Mouse (Mus musculus): ENCODE results near the gene R3hdm1. TPM values are rescaled to one million over a fixed set of nuclear protein-coding genes. Genes with fewer than 3 reads are reported as not detected.

Gene R3hdm1
- 28.6 and 29.5 TPM in 2 replicates for polyA plus RNA-seq (2012; rRNA removed)

GRCm38 (mm10) chr1:128102641-128103461 is at the start of gene R3hdm1, which contains the start of gene Zranb3:
Gene R3hdm1, plus strand, starts transcription at chr1:128103301.
Gene Zranb3, minus strand, starts transcription at chr1:128103047.
- no peaks in the 10 kb centered on the region; the same call in 1 of the 2 replicates for H3K4me1 ChIP-seq (ENCODE audit: control insufficient read depth, insufficient read depth, low read length)
- peak within 1 kb of the TSS; percentile 78 for H3K4me3 ChIP-seq (ENCODE audit: insufficient read depth, low read depth, low read length)
- TF ChIP-seq POLR2A (IDR thresholded peaks at IDR 0.05; ENCODE audit: low read depth, low read length) (no peak), CTCF (conservative IDR thresholded peaks at IDR 0.05; ENCODE audit: insufficient read depth, insufficient read length, low read depth, low read length) (no peak)
- H3K36me3 ChIP-seq (ENCODE audit: control insufficient read depth, insufficient read depth, low read length): no peaks in the 10 kb centered on the region
- DNase-seq: peak; percentile 100
- H3K27ac ChIP-seq (ENCODE audit: insufficient read depth, low read depth, low read length): peak within 1 kb of the TSS; percentile 83
- WGBS: 1% methylated on average over 43 of the region's 43 CpGs
- no peaks in the 10 kb centered on the region for H3K27me3 ChIP-seq (replicated peaks; ENCODE audit: control insufficient read depth, insufficient read depth, low read length)

GRCm38 (mm10) chr1:128057269-128057668 is 45.8 kb upstream of the R3hdm1 start:
- no peaks in the 10 kb centered on the region for H3K4me1 ChIP-seq (ENCODE audit: control insufficient read depth, insufficient read depth, low read length)
- WGBS: 91% methylated on average over 4 of the region's 4 CpGs
- TF ChIP-seq CTCF (conservative IDR thresholded peaks at IDR 0.05; ENCODE audit: insufficient read depth, insufficient read length, low read depth, low read length): no peak
- TF ChIP-seq POLR2A (IDR thresholded peaks at IDR 0.05; ENCODE audit: low read depth, low read length): no peak
- H3K36me3 ChIP-seq (ENCODE audit: control insufficient read depth, insufficient read depth, low read length): no peaks in the 10 kb centered on the region
- no peak overlapping the region for H3K4me3 ChIP-seq (ENCODE audit: insufficient read depth, low read depth, low read length)
- no peak for DNase-seq
- H3K27me3 ChIP-seq (replicated peaks; ENCODE audit: control insufficient read depth, insufficient read depth, low read length): no peaks in the 10 kb centered on the region
- no peak overlapping the region for H3K27ac ChIP-seq (ENCODE audit: insufficient read depth, low read depth, low read length)

GRCm38 (mm10) chr1:128058625-128059024 is 44.5 kb upstream of the R3hdm1 start:
- Histone ChIP-seq H3K27ac (ENCODE audit: insufficient read depth, low read depth, low read length) (no peak overlapping the region), H3K4me3 (ENCODE audit: insufficient read depth, low read depth, low read length) (no peak overlapping the region), H3K4me1 (ENCODE audit: control insufficient read depth, insufficient read depth, low read length) (no peaks in the 10 kb centered on the region), H3K27me3 (replicated peaks; ENCODE audit: control insufficient read depth, insufficient read depth, low read length) (no peaks in the 10 kb centered on the region), H3K36me3 (ENCODE audit: control insufficient read depth, insufficient read depth, low read length) (no peaks in the 10 kb centered on the region)
- 89% methylated on average over 5 of the region's 5 CpGs for WGBS
- no peak for DNase-seq
- no peak for TF ChIP-seq POLR2A (IDR thresholded peaks at IDR 0.05; ENCODE audit: low read depth, low read length)

GRCm38 (mm10) chr1:128060655-128061344 is 42.3 kb upstream of the R3hdm1 start:
- DNase-seq: no peak
- Histone ChIP-seq H3K4me1 (ENCODE audit: control insufficient read depth, insufficient read depth, low read length) (no peaks in the 10 kb centered on the region), H3K27ac (ENCODE audit: insufficient read depth, low read depth, low read length) (no peak overlapping the region), H3K36me3 (ENCODE audit: control insufficient read depth, insufficient read depth, low read length) (no peaks in the 10 kb centered on the region), H3K27me3 (replicated peaks; ENCODE audit: control insufficient read depth, insufficient read depth, low read length) (no peaks in the 10 kb centered on the region), H3K4me3 (ENCODE audit: insufficient read depth, low read depth, low read length) (no peak overlapping the region)
- TF ChIP-seq CTCF (conservative IDR thresholded peaks at IDR 0.05; ENCODE audit: insufficient read depth, insufficient read length, low read depth, low read length): no peak
- WGBS: 77% methylated on average over 8 of the region's 8 CpGs

- H3K4me3 ChIP-seq (ENCODE audit: insufficient read depth, low read depth, low read length): no peak overlapping the region
- DNase-seq: no peak
- no peaks in the 10 kb centered on the region for H3K4me1 ChIP-seq (ENCODE audit: control insufficient read depth, insufficient read depth, low read length)
- 63% methylated on average over 1 of the region's 1 CpGs for WGBS
- no peak for TF ChIP-seq POLR2A (IDR thresholded peaks at IDR 0.05; ENCODE audit: low read depth, low read length)
- H3K27me3 ChIP-seq (replicated peaks; ENCODE audit: control insufficient read depth, insufficient read depth, low read length): no peaks in the 10 kb centered on the region
- no peak overlapping the region for H3K27ac ChIP-seq (ENCODE audit: insufficient read depth, low read depth, low read length)
- H3K36me3 ChIP-seq (ENCODE audit: control insufficient read depth, insufficient read depth, low read length): no peaks in the 10 kb centered on the region
Measured at GRCm38 (mm10) chr1:128061401-128061800, 41.7 kb upstream of the R3hdm1 start.

GRCm38 (mm10) chr1:128062167-128062566 is 40.9 kb upstream of the R3hdm1 start:
- H3K4me1 ChIP-seq (ENCODE audit: control insufficient read depth, insufficient read depth, low read length): no peaks in the 10 kb centered on the region
- TF ChIP-seq CTCF (conservative IDR thresholded peaks at IDR 0.05; ENCODE audit: insufficient read depth, insufficient read length, low read depth, low read length): no peak
- TF ChIP-seq POLR2A (IDR thresholded peaks at IDR 0.05; ENCODE audit: low read depth, low read length): no peak
- H3K36me3 ChIP-seq (ENCODE audit: control insufficient read depth, insufficient read depth, low read length): no peaks in the 10 kb centered on the region
- H3K27ac ChIP-seq (ENCODE audit: insufficient read depth, low read depth, low read length): no peak overlapping the region
- DNase-seq: no peak
- 91% methylated on average over 1 of the region's 1 CpGs for WGBS
- no peak overlapping the region for H3K4me3 ChIP-seq (ENCODE audit: insufficient read depth, low read depth, low read length)
- no peaks in the 10 kb centered on the region for H3K27me3 ChIP-seq (replicated peaks; ENCODE audit: control insufficient read depth, insufficient read depth, low read length)

GRCm38 (mm10) chr1:128064716-128065115 is 38.4 kb upstream of the R3hdm1 start:
- TF ChIP-seq POLR2A (IDR thresholded peaks at IDR 0.05; ENCODE audit: low read depth, low read length): no peak
- no peak for TF ChIP-seq CTCF (conservative IDR thresholded peaks at IDR 0.05; ENCODE audit: insufficient read depth, insufficient read length, low read depth, low read length)
- no peak overlapping the region for H3K4me3 ChIP-seq (ENCODE audit: insufficient read depth, low read depth, low read length)
- 92% methylated on average over 6 of the region's 6 CpGs for WGBS
- H3K27ac ChIP-seq (ENCODE audit: insufficient read depth, low read depth, low read length): no peak overlapping the region
- no peak for DNase-seq
- no peaks in the 10 kb centered on the region for H3K4me1 ChIP-seq (ENCODE audit: control insufficient read depth, insufficient read depth, low read length)
- no peaks in the 10 kb centered on the region for H3K27me3 ChIP-seq (replicated peaks; ENCODE audit: control insufficient read depth, insufficient read depth, low read length)
- H3K36me3 ChIP-seq (ENCODE audit: control insufficient read depth, insufficient read depth, low read length): no peaks in the 10 kb centered on the region

All from kidney, adult 2 months (tissue).